Mouse (Mus musculus): ENCODE measurements around the gene Aaed1. TPM values are rescaled to one million over a fixed set of nuclear protein-coding genes. Genes with fewer than 3 reads are reported as not detected.

The Aaed1 gene
- polyA plus RNA-seq, 1 experiment from 2014 or later: 10.2 TPM

Other genes starting within 250 kb of the Aaed1 start
- not detected in 2 replicates for gene Hsd17b3, start 223.5 kb downstream of the Aaed1 start, polyA plus RNA-seq (2015; fragmentation: Nextera tagmentation; extraction: Ambion mirVana)
- 0.37 and 1.2 TPM in 2 replicates for gene Slc35d2, start 183.3 kb downstream of the Aaed1 start, polyA plus RNA-seq (2015; fragmentation: Nextera tagmentation; extraction: Ambion mirVana)
- gene Zfp367, start 159.5 kb downstream of the Aaed1 start, polyA plus RNA-seq (2015; fragmentation: Nextera tagmentation; extraction: Ambion mirVana): 12.7 and 14.4 TPM in 2 replicates
- gene Habp4, start 150.9 kb downstream of the Aaed1 start, polyA plus RNA-seq (2015; fragmentation: Nextera tagmentation; extraction: Ambion mirVana): 17.1 and 18.2 TPM in 2 replicates
- 2.8 and 3.0 TPM in 2 replicates for gene Cdc14b, start 37.4 kb downstream of the Aaed1 start, polyA plus RNA-seq (2015; fragmentation: Nextera tagmentation; extraction: Ambion mirVana)
- gene Ctsl, start 58.2 kb upstream of the Aaed1 start, polyA plus RNA-seq (2015; fragmentation: Nextera tagmentation; extraction: Ambion mirVana): 101 and 112 TPM in 2 replicates
- gene Cdk20, start 119.6 kb upstream of the Aaed1 start, polyA plus RNA-seq (2015; fragmentation: Nextera tagmentation; extraction: Ambion mirVana): 25.1 and 25.4 TPM in 2 replicates
- not detected in 2 replicates for gene Fam240b, start 185.1 kb upstream of the Aaed1 start, polyA plus RNA-seq (2015; fragmentation: Nextera tagmentation; extraction: Ambion mirVana)

Measured in forebrain, embryonic 15.5 days (tissue).